ENCODE assay signal across 1 mouse cellular context in the genomic region with DNA sequence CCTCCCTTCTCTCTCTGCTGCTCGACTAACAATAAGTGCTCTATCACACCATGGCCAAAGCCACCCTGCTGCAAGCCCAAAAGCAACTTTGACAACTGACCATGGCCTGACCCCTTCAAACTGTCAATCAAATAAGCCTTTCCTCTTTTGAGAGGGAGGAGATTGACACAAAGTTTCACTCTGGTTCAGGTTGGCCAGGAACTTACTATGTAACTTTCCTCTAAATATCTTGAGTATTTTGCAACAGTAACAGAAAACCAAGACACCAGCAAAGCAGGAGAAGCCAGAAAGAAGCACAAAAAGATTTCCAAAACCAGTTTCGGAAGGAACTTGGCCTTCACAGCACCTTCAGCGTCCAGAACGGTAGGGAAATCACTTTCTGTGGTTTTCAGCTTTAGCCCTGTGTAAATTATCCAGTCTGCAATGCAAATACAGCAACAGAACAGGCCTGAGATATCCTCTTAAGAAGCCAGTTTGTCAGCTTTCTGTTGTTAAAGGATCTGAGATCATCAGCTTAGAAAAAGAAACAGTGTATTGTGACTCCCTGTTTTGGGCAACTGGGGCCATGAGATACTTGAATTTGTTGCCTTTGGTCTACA.
A peak's percentile ranks its signal among the peaks of the same experiment; 100 is the strongest.
TF ChIP-seq lines count a peak whose summit lies in the region.

No protein-coding gene starts in this region.

TF ChIP-seq in CH12.LX, 34 proteins besides CTCF, POLR2A, EP300 and RAD21 (continued from another document):
- no peak for TF ChIP-seq E2F4 (IDR thresholded peaks at IDR 0.05; ENCODE audit: insufficient replicate concordance, low read depth, low read length)
- no peak for TF ChIP-seq CHD1 (IDR thresholded peaks at IDR 0.05; ENCODE audit: low read depth, low read length)
- TF ChIP-seq JUND (conservative IDR thresholded peaks at IDR 0.05; ENCODE audit: low read depth, low read length), result 0 out of 2 replicates have a peak, but pooled peaks have one; percentile 22
- no peak for TF ChIP-seq POLR2AphosphoS2 (IDR thresholded peaks at IDR 0.05; ENCODE audit: low read depth, low read length)
- TF ChIP-seq SIN3A (IDR thresholded peaks at IDR 0.05; ENCODE audit: low read length), result no peak
- no peak for TF ChIP-seq HCFC1 (IDR thresholded peaks at IDR 0.05; ENCODE audit: low read depth, low read length)
- peak; percentile 55 for TF ChIP-seq ETS1 (conservative IDR thresholded peaks at IDR 0.05; ENCODE audit: low read depth, low read length)
- peak; percentile 48; the same call in 1 of the 2 replicates for TF ChIP-seq BHLHE40 (IDR thresholded peaks at IDR 0.05; ENCODE audit: low read depth, low read length)
- no peak for TF ChIP-seq NRF1 (IDR thresholded peaks at IDR 0.05; ENCODE audit: low read depth, low read length)
- TF ChIP-seq GABPA (IDR thresholded peaks at IDR 0.05; ENCODE audit: insufficient replicate concordance, low read depth, low read length), result no peak
- no peak for TF ChIP-seq MAX (IDR thresholded peaks at IDR 0.05; ENCODE audit: low read length)
- TF ChIP-seq MAFK (IDR thresholded peaks at IDR 0.05; ENCODE audit: insufficient replicate concordance, low read length), result 0 out of 2 replicates have a peak, but pooled peaks have one; percentile 32
TF ChIP-seq in CH12.LX: peak in this region for 9.
